Mouse (Mus musculus): Measurements from ENCODE around the gene Spata13. TPM values are rescaled to one million over a fixed set of nuclear protein-coding genes. Genes with fewer than 3 reads are reported as not detected.

Gene Spata13
- total RNA-seq, 2 experiments from 2014 or later, result 23.6 to 28.3 TPM

Other genes with a start within 250 kb of the Spata13 start
- under 1 TPM; 0.28 to 0.37 TPM for gene C1qtnf9, start 134.1 kb downstream of the Spata13 start, total RNA-seq (2021)
- 10 to 100 TPM; 30.2 to 31.3 TPM for gene Mipep, start 150.6 kb downstream of the Spata13 start, total RNA-seq (2021)

Data from layer of hippocampus, adult 18-20 months (tissue).